Mouse (Mus musculus): ENCODE measurements around the gene Lypd5. TPM values are rescaled to one million over a fixed set of nuclear protein-coding genes. Genes with fewer than 3 reads are reported as not detected.

Gene Lypd5
- total and polyA plus RNA-seq, 2 experiments = not detected

DNA sequence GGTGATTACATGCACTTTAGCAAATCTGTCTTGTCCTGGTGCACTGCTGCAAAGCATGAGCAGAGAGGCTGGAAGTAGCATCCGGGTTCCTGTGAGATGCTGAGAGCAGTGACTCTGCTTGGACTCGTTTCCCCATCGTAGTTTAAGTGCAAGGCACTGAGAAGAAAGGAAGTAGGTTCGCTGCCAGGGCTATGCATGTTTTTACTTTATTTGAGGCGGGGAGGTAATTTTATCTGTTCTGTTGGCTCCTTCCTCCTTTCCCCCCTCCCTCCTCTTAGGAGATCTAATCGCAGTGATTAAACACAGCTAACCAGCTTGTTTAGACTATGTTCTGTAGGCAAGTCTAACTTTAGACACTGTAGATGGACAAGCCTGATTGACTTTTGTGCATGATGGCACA is 30.1 kb upstream of the Lypd5 start:
- Histone ChIP-seq H3K4me1 (ENCODE audit: control insufficient read depth, insufficient read depth, low read length) (peaks cover 6% of the 10 kb centered on the region; the same call in 1 of the 2 replicates), H3K27ac (replicated peaks; ENCODE audit: insufficient read depth, low read depth, low read length) (no peak overlapping the region), H3K79me2 (ENCODE audit: control insufficient read depth, insufficient read depth, low read length) (no peaks in the 10 kb centered on the region), H3K36me3 (ENCODE audit: control insufficient read depth, insufficient read depth, low read length) (no peaks in the 10 kb centered on the region), H3K27me3 (ENCODE audit: control insufficient read depth, insufficient read depth, low read length) (no peaks in the 10 kb centered on the region), H3K9ac (ENCODE audit: low read depth, low read length) (no peak overlapping the region), H3K4me3 (ENCODE audit: insufficient read depth, low read depth, low read length) (no peak overlapping the region)
- TF ChIP-seq POLR2A (IDR thresholded peaks at IDR 0.05; ENCODE audit: extremely low read depth, insufficient read depth, low read length) (no peak), CTCF (IDR thresholded peaks at IDR 0.05; ENCODE audit: low read depth, low read length) (no peak)
- WGBS = 67% methylated on average over 6 of the region's 6 CpGs
- DNase-seq (ENCODE audit: extremely low read depth, low read depth, low spot score) = no peak

DNA sequence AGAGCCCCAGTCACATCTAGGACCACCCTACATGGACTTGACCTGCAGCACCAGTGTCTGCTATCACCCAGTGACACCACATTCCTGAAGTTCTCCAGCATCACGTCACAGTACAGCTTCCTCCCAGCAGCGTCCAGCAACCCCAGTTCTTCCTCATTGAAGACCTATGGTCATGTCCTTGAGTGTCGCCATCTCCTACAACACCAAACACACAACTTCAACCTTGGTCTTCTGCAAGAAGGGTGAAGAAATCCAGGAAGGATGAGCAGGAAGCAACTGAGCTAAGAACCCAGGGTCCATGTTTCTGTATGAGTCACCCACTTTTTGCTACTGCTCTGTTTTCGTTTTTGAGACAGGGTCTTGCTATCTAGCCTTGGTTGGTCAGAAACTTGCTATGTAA is 26.4 kb upstream of the Lypd5 start:
- Histone ChIP-seq H3K27me3 (ENCODE audit: control insufficient read depth, insufficient read depth, low read length) (peaks cover 5% of the 10 kb centered on the region; the same call in 1 of the 2 replicates), H3K4me3 (ENCODE audit: insufficient read depth, low read depth, low read length) (no peak overlapping the region), H3K36me3 (ENCODE audit: control insufficient read depth, insufficient read depth, low read length) (no peaks in the 10 kb centered on the region), H3K27ac (replicated peaks; ENCODE audit: insufficient read depth, low read depth, low read length) (no peak overlapping the region), H3K4me1 (ENCODE audit: control insufficient read depth, insufficient read depth, low read length) (no peaks in the 10 kb centered on the region), H3K9ac (ENCODE audit: low read depth, low read length) (no peak overlapping the region), H3K79me2 (ENCODE audit: control insufficient read depth, insufficient read depth, low read length) (no peaks in the 10 kb centered on the region)
- 75% methylated on average over 4 of the region's 4 CpGs for WGBS
- TF ChIP-seq CTCF (IDR thresholded peaks at IDR 0.05; ENCODE audit: low read depth, low read length) = no peak
- no peak for TF ChIP-seq POLR2A (IDR thresholded peaks at IDR 0.05; ENCODE audit: extremely low read depth, insufficient read depth, low read length)
- DNase-seq (ENCODE audit: extremely low read depth, low read depth, low spot score) = no peak

DNA sequence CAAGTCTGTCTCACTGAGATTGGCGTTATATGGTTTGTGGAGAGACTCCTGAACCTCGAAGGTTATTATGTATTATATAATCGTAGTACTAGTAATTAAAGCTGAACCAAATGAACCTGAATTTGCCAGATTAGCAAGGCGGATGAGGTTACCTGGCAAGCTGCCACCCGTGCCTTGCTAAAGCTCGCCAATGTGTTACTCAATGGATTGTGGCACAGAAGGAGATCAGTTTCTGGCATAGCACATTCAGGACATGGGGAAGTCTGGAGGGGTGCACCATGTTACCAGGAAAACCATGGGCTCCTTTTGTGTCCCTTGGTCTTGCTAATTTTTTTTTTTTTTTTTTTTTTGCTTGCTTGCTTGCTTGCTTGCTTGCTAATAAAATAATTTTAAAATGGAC is 23.8 kb upstream of the Lypd5 start:
- DNase-seq (ENCODE audit: extremely low read depth, low read depth, low spot score) = no peak
- H3K27me3 ChIP-seq (ENCODE audit: control insufficient read depth, insufficient read depth, low read length) = peaks cover 5% of the 10 kb centered on the region; the same call in 1 of the 2 replicates
- H3K9ac ChIP-seq (ENCODE audit: low read depth, low read length) = no peak overlapping the region
- no peaks in the 10 kb centered on the region for H3K4me1 ChIP-seq (ENCODE audit: control insufficient read depth, insufficient read depth, low read length)
- no peaks in the 10 kb centered on the region for H3K36me3 ChIP-seq (ENCODE audit: control insufficient read depth, insufficient read depth, low read length)
- no peak overlapping the region for H3K4me3 ChIP-seq (ENCODE audit: insufficient read depth, low read depth, low read length)
- TF ChIP-seq POLR2A (IDR thresholded peaks at IDR 0.05; ENCODE audit: extremely low read depth, insufficient read depth, low read length) (no peak), CTCF (IDR thresholded peaks at IDR 0.05; ENCODE audit: low read depth, low read length) (no peak)
- 81% methylated on average over 6 of the region's 6 CpGs for WGBS
- H3K27ac ChIP-seq (replicated peaks; ENCODE audit: insufficient read depth, low read depth, low read length) = no peak overlapping the region
- no peaks in the 10 kb centered on the region for H3K79me2 ChIP-seq (ENCODE audit: control insufficient read depth, insufficient read depth, low read length)

DNA sequence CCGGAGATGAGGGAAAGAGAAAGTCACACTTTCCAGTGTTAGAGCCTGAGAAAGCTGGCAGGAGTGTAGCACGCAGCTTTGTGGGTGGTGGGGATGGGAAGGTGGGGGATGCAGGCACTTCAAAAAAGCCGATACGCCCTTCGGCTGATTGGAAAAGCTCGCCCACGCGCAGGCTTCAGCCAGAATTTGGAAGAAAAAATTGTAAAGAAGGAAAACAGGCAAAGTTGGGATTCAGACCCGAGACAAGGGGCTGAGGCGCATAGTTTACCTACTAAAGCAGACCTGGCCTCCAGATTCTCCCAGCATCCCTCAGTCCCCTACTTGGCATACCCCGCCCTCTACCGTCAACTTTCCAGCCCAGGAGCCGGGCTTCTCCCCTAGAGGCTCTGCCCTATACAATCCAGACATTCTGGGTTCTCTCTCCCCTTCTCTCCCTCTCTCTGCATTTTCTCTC is 23.3 kb upstream of the Lypd5 start:
- H3K4me3 ChIP-seq (ENCODE audit: insufficient read depth, low read depth, low read length) = no peak overlapping the region
- no peak for DNase-seq (ENCODE audit: extremely low read depth, low read depth, low spot score)
- H3K9ac ChIP-seq (ENCODE audit: low read depth, low read length) = no peak overlapping the region
- H3K27me3 ChIP-seq (ENCODE audit: control insufficient read depth, insufficient read depth, low read length) = peaks cover 5% of the 10 kb centered on the region; the same call in 1 of the 2 replicates
- H3K4me1 ChIP-seq (ENCODE audit: control insufficient read depth, insufficient read depth, low read length) = no peaks in the 10 kb centered on the region
- H3K79me2 ChIP-seq (ENCODE audit: control insufficient read depth, insufficient read depth, low read length) = no peaks in the 10 kb centered on the region
- no peaks in the 10 kb centered on the region for H3K36me3 ChIP-seq (ENCODE audit: control insufficient read depth, insufficient read depth, low read length)
- H3K27ac ChIP-seq (replicated peaks; ENCODE audit: insufficient read depth, low read depth, low read length) = no peak overlapping the region
- no peak for TF ChIP-seq CTCF (IDR thresholded peaks at IDR 0.05; ENCODE audit: low read depth, low read length)
- TF ChIP-seq POLR2A (IDR thresholded peaks at IDR 0.05; ENCODE audit: extremely low read depth, insufficient read depth, low read length) = no peak
- WGBS = 10% methylated on average over 13 of the region's 13 CpGs

DNA sequence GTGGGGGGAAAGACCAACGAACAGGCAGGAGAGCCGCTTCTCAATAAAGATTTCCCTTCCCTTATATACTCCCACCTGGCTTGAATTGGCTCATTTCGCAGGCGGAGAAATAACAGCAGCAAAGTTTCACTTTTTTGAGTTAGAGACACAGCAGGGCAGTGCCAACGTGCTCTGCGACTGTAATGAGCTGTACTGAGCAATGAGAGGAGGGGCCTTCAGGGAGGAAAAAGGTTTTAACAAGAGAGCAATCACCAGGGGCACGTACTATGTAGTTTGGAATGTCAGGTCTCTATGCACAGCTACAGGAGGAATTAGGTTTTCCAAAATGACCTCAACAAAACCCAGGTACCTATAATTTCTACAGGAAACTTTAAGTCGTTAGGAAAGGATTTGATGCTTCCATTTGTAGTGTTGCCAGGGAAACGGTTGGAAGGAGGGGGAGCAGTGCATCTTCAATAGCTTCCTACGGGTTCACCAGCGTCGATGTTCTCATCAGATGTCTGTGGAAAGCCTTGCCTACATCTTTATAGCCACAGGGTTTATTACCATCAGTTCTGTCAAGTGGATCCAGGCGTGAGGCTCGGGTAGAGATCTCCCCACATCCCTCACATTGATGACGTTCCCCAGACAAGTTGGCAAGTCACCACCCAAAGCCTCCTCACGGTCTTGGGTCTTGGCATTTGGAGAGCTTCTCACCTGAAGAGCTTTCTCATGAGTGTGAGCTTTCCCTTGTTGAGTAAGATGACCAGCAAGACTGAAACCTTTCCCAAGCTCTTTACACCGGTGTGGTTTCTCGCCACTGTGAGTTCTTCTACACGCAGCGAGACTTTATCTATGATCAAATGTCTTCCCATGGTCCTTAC is 22.5 kb upstream of the Lypd5 start:
- DNase-seq (ENCODE audit: extremely low read depth, low read depth, low spot score) = no peak

More for the DNA sequence above, 22.5 kb upstream of the Lypd5 start:
- TF ChIP-seq CTCF (IDR thresholded peaks at IDR 0.05; ENCODE audit: low read depth, low read length) (no peak), POLR2A (IDR thresholded peaks at IDR 0.05; ENCODE audit: extremely low read depth, insufficient read depth, low read length) (no peak)
- WGBS = 59% methylated on average over 20 of the region's 20 CpGs
- Histone ChIP-seq H3K9ac (ENCODE audit: low read depth, low read length) (no peak overlapping the region), H3K36me3 (ENCODE audit: control insufficient read depth, insufficient read depth, low read length) (no peaks in the 10 kb centered on the region), H3K4me1 (ENCODE audit: control insufficient read depth, insufficient read depth, low read length) (no peaks in the 10 kb centered on the region), H3K79me2 (ENCODE audit: control insufficient read depth, insufficient read depth, low read length) (no peaks in the 10 kb centered on the region), H3K27ac (replicated peaks; ENCODE audit: insufficient read depth, low read depth, low read length) (no peak overlapping the region), H3K27me3 (ENCODE audit: control insufficient read depth, insufficient read depth, low read length) (peaks cover 5% of the 10 kb centered on the region; the same call in 1 of the 2 replicates), H3K4me3 (ENCODE audit: insufficient read depth, low read depth, low read length) (no peak overlapping the region)
